Mouse (Mus musculus): Measurements from ENCODE around the gene Lhb.

GRCm38 (mm10) chr7:45376057-45376456, 44.6 kb upstream of the Lhb start:
- TF ChIP-seq HCFC1 (IDR thresholded peaks at IDR 0.05; ENCODE audit: borderline replicate concordance, insufficient read depth, low read length) (no peak), MAFK (IDR thresholded peaks at IDR 0.05; ENCODE audit: insufficient read depth, low read depth, low read length) (no peak), CHD2 (IDR thresholded peaks at IDR 0.05; ENCODE audit: low read depth, low read length) (no peak)
